Mouse (Mus musculus): ENCODE data around the gene Bcl2l11. TPM values are rescaled to one million over a fixed set of nuclear protein-coding genes. Genes with fewer than 3 reads are reported as not detected.
A peak's percentile ranks its signal among the peaks of the same experiment; 100 is the strongest.

Bcl2l11 gene
- polyA plus RNA-seq, 1 experiment from 2014 or later, result 29.8 TPM

DNA sequence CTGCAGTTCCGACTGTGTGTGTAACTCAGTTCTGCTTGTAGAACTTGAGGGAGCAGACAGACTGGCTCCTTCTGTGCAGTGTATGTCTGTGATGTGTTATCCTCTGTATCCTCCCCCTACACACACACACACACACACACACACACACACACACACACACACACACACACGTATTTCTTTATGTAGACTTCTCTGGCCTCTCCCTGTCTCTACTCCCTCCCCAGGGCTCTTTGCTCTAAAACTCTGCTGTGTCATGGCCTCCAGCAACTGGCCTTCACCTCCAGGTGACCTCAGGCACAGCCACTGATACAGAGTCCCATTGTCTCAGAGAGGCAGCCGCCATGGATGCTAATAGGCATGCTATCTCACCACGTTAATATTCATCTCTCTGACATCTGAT, 10.3 kb upstream of the Bcl2l11 start:
- no peaks in the 10 kb centered on the region for H3K36me3 ChIP-seq
- H3K4me2 ChIP-seq, result no peak overlapping the region
- H3K9ac ChIP-seq, result no peak overlapping the region
- 44% methylated on average over 4 of the region's 4 CpGs for WGBS
- no peaks in the 10 kb centered on the region for H3K9me3 ChIP-seq (replicated peaks)
- H3K27me3 ChIP-seq, result no peaks in the 10 kb centered on the region
- no peaks in the 10 kb centered on the region for H3K4me1 ChIP-seq
- H3K27ac ChIP-seq, result no peak overlapping the region
- no peak for ATAC-seq (replicated peaks; ENCODE audit: low FRiP score)
- no peak overlapping the region for H3K4me3 ChIP-seq (replicated peaks)

- Histone ChIP-seq H3K9ac (no peak overlapping the region), H3K4me1 (peaks cover 7% of the 10 kb centered on the region), H3K27me3 (peaks cover 12% of the 10 kb centered on the region; the same call in 1 of the 2 replicates), H3K27ac (no peak overlapping the region), H3K4me3 (replicated peaks) (no peak overlapping the region), H3K9me3 (replicated peaks) (no peaks in the 10 kb centered on the region), H3K36me3 (no peaks in the 10 kb centered on the region), H3K4me2 (no peak overlapping the region)
- ATAC-seq (replicated peaks; ENCODE audit: low FRiP score), result no peak
- 71% methylated on average over 7 of the region's 7 CpGs for WGBS
Measured at GRCm38 (mm10) chr2:128117605-128118004, 8.2 kb upstream of the Bcl2l11 start.

DNA sequence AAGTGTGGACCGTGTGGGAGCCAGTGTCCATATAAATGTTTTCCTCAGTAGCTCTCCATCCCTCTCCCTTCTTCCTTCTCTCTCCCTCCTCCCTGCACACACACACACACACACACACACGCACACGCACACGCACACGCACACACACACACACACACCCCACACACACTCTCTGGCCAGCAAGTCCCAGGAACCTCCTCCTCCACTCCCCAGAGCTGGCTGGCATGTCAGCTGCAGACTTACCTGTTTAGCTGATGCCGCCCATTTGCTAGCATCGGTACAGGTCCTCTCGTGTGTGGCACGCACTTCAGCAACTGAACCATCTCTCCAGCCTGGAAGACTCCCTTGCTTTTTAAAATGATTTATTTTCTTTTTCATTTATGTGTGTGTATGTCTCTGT, 6.9 kb upstream of the Bcl2l11 start:
- Histone ChIP-seq H3K9ac (no peak overlapping the region), H3K9me3 (replicated peaks) (no peaks in the 10 kb centered on the region), H3K4me2 (no peak overlapping the region), H3K36me3 (no peaks in the 10 kb centered on the region), H3K27ac (no peak overlapping the region), H3K27me3 (peaks cover 25% of the 10 kb centered on the region), H3K4me1 (peaks cover 20% of the 10 kb centered on the region), H3K4me3 (replicated peaks) (no peak overlapping the region)
- 86% methylated on average over 9 of the region's 9 CpGs for WGBS
- no peak for ATAC-seq (replicated peaks; ENCODE audit: low FRiP score)

DNA sequence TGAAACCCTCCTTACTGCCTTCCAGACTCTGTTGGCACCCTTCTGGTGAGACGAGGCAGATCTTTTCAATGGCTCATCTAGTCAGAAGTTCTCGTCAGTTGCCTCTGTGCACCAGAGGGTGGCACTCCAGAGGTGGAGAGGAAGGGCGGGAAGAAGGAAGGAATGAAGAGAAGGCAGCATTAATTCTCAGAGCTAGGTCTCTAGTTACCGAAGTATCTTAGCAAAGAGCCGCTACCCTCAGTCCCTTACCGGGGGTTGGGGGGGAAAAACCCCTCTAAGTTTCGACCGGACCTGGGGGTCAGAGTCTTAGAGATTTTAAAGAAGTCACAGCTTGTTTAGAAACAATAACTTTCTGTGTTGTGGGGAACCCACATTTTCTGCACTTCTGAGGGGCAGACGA, 3.3 kb upstream of the Bcl2l11 start:
- H3K27me3 ChIP-seq, result peaks cover 37% of the 10 kb centered on the region
- no peaks in the 10 kb centered on the region for H3K36me3 ChIP-seq
- peaks cover 35% of the 10 kb centered on the region for H3K4me1 ChIP-seq
- no peaks in the 10 kb centered on the region for H3K9me3 ChIP-seq (replicated peaks)
- H3K9ac ChIP-seq, result peak overlapping the region; percentile 29; the same call in 1 of the 2 replicates
- peak overlapping the region; percentile 77 for H3K4me3 ChIP-seq (replicated peaks)
- ATAC-seq (replicated peaks; ENCODE audit: low FRiP score), result no peak
- no peak overlapping the region for H3K27ac ChIP-seq
- H3K4me2 ChIP-seq, result peak overlapping the region; percentile 97
- WGBS, result 3% methylated on average over 9 of the region's 9 CpGs

DNA sequence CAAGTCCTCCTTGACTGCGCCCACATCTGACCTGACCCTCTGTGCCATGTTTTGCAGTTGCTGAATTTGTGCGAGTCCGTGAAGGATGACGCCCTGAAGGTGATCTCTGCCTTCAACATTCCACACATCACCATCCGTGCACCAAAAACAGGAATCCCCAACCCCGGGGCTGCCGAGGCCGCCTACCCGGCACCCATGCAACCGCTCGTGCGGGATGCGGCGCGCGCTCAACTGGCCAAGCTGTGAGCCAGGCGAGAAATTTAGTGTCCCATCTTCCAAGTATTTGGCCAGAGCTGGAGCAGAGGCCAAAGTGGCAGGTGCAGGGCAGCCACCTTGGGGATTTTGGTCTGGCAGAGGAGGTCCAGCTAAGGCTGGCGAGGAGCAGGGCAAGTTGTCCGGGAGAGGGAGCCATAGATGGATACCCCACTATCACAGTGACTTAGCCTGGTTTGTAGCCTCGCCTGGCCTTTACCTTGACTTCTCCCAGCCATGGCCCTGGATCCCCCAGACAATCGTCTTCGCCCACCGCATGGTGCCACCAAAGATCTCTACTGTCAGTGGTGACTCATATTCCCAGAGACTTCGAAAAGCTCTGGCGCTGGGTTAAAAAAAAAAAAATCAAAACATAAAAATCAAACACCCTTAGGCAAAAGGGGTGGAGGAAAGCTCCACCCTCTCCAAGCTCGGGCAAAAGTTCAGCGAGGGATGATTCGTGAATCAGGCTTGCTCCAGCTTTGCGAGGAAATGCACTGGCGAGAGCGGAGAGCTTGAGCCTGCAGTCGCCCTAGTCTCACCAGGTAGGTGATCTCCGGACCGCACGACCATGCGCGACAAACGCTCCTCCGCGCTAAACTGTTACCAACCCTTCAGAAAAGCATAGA, 2.7 kb upstream of the Bcl2l11 start:
- ATAC-seq (replicated peaks; ENCODE audit: low FRiP score), result no peak
- peaks cover 37% of the 10 kb centered on the region for H3K4me1 ChIP-seq
- no peak overlapping the region for H3K27ac ChIP-seq
- peak overlapping the region; percentile 29 for H3K9ac ChIP-seq
- H3K4me3 ChIP-seq (replicated peaks), result peak overlapping the region; percentile 77
- peak overlapping the region; percentile 97 for H3K4me2 ChIP-seq
- no peaks in the 10 kb centered on the region for H3K36me3 ChIP-seq
- H3K27me3 ChIP-seq, result peaks cover 37% of the 10 kb centered on the region
- 3% methylated on average over 40 of the region's 40 CpGs for WGBS
- H3K9me3 ChIP-seq (replicated peaks), result no peaks in the 10 kb centered on the region

DNA sequence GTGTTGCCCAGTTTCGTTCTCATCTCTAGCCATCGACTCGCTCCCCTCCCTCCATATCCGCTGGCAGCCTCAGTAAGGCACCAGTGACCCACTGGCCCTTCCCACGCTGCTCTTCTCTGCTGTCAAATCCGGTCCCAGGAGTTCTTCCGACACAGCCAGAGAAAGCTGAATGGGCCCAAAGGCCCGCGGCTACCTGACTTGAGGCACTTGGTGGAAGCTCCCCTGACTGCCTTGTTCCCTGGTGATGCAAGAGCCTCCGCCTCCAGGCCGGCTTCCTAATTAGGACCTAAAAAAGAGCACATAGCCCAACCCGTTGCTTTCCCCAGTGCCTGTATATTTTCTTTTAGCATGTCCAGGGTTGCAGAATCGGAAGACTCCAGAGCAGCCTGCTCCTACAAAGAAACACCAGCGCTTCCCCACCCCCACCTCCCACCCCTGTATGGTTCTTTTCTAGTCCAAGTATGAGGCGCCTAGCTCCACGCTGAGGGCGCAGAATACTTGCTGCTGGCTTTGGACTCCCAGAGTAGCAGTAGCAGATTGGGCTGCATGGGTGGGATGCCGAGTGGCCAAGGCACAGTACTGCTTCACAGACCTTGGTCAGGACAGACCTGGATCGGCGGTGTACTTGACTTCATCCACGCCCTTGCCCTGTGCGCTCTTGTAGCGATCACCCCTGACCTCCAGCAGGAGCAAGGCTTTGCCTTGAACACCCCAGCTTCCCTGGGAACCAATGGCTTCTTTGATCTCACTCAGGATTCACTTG, 1.7 kb upstream of the Bcl2l11 start:
- H3K4me3 ChIP-seq (replicated peaks), result peak overlapping the region; percentile 77
- 6% methylated on average over 23 of the region's 23 CpGs for WGBS
- ATAC-seq (replicated peaks; ENCODE audit: low FRiP score), result no peak
- H3K27me3 ChIP-seq, result peaks cover 37% of the 10 kb centered on the region
- H3K4me2 ChIP-seq, result peak overlapping the region; percentile 97
- H3K4me1 ChIP-seq, result peaks cover 47% of the 10 kb centered on the region
- peaks cover 6% of the 10 kb centered on the region; the same call in 1 of the 2 replicates for H3K36me3 ChIP-seq
- H3K9me3 ChIP-seq (replicated peaks), result no peaks in the 10 kb centered on the region
- no peak overlapping the region for H3K27ac ChIP-seq
- H3K9ac ChIP-seq, result peak overlapping the region; percentile 24; the same call in 1 of the 2 replicates

DNA sequence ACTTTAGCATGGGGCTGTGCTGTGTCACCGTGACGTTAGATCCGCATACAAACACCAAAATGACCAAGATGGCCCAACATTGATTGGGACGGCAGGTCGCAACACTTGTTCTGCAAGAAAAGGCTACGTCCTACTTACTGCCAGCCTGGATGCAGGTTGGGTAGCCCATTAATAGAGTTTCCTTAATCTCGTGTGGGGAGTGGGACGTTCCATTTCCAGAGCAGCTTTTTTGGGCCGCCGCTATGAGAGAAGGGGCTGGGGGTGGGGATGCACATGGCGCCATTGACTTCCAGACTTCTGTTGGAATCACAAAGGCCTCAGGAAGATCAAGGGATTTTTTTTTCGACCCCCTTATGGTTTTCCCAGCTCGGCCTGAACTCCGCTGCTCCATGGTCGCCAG, 1.1 kb upstream of the Bcl2l11 start:
- no peaks in the 10 kb centered on the region for H3K9me3 ChIP-seq (replicated peaks)
- peaks cover 37% of the 10 kb centered on the region for H3K27me3 ChIP-seq
- H3K27ac ChIP-seq, result no peak overlapping the region
- no peak for ATAC-seq (replicated peaks; ENCODE audit: low FRiP score)
- H3K36me3 ChIP-seq, result peaks cover 11% of the 10 kb centered on the region; the same call in 1 of the 2 replicates
- peaks cover 50% of the 10 kb centered on the region for H3K4me1 ChIP-seq
- 9% methylated on average over 15 of the region's 15 CpGs for WGBS
- H3K9ac ChIP-seq, result peak overlapping the region; percentile 71; the same call in 1 of the 2 replicates
- peak overlapping the region; percentile 77 for H3K4me3 ChIP-seq (replicated peaks)
- peak overlapping the region; percentile 97 for H3K4me2 ChIP-seq

- Histone ChIP-seq H3K27ac (peak overlapping the region; percentile 92), H3K4me2 (peak overlapping the region; percentile 97), H3K9me3 (replicated peaks) (no peaks in the 10 kb centered on the region), H3K4me3 (replicated peaks) (peak overlapping the region; percentile 77), H3K27me3 (peaks cover 34% of the 10 kb centered on the region), H3K9ac (peak overlapping the region; percentile 71), H3K36me3 (peaks cover 31% of the 10 kb centered on the region), H3K4me1 (peaks cover 62% of the 10 kb centered on the region)
- under 1% methylated on average over 35 of the region's 35 CpGs for WGBS
- ATAC-seq (replicated peaks; ENCODE audit: low FRiP score), result no peak
Measured at GRCm38 (mm10) chr2:128126591-128127051, 783 bp downstream of the Bcl2l11 start.

DNA sequence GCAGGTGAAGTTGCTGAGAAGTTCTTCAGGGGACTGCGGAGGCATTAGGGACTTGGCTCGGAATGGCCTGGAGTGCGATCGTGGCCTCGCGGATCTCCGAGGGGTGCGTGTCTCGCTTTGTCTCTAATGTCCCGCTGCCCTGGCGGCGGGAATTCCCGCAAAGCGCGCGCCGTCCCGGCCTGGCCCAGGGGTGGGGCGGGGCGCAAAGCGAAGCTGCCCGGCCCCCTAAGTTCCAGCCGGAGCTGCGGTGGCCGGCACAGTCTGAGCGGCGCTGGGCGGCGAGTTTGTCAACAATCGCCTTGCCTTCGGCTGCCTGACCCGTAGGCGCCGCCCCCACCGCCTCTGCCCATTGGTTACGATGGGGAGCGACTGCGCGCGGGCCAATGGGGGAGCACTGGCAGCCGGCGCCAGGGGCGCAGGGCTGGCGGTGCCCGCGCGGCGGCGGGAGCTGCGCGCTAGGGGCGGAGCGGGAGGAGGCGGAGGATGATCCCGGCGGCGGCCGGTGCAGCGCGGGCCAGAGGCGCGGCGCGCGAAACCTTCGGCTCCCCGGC, 1.4 kb downstream of the Bcl2l11 start:
- Histone ChIP-seq H3K9ac (peak overlapping the region; percentile 71), H3K36me3 (peaks cover 33% of the 10 kb centered on the region), H3K9me3 (replicated peaks) (no peaks in the 10 kb centered on the region), H3K4me1 (peaks cover 60% of the 10 kb centered on the region), H3K27me3 (peaks cover 28% of the 10 kb centered on the region), H3K4me3 (replicated peaks) (peak overlapping the region; percentile 77), H3K4me2 (peak overlapping the region; percentile 97), H3K27ac (peak overlapping the region; percentile 95)
- 1% methylated on average over 62 of the region's 67 CpGs for WGBS
- ATAC-seq (replicated peaks; ENCODE audit: low FRiP score), result peak; percentile 91

DNA sequence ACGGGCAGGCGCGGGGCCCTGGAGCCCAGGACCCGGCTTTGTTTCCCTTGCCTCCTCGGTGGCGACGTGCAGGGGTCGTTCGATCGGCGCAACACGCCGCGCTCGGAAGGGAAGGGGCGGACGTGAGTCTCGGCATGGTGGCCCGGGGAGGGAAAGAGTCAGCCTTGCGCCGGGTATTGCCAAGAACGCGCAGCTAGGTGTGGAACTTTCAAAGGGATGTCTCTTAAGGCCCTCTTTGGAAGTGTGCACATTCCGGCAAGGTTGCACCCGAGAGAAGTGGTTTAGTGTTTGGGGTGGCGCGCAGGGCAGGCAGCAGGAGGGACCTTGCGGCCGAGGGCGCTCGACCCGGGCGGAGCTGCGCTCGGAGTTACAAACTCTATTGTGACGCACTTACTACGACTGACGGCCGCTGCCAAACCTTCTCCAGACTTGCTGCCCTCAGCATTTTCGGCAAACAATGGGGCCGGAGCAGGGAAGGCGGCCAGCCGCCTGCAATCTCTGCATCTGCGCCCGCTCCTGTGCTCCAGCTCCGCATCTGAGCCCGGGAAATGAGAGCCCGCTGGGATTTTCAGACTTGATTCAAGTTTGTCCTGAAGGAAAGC, 2.0 kb downstream of the Bcl2l11 start:
- peak overlapping the region; percentile 77 for H3K4me3 ChIP-seq (replicated peaks)
- peaks cover 37% of the 10 kb centered on the region for H3K36me3 ChIP-seq
- peaks cover 54% of the 10 kb centered on the region for H3K4me1 ChIP-seq
- under 1% methylated on average over 48 of the region's 48 CpGs for WGBS
- no peaks in the 10 kb centered on the region for H3K9me3 ChIP-seq (replicated peaks)
- H3K27ac ChIP-seq, result peak overlapping the region; percentile 95
- H3K27me3 ChIP-seq, result peaks cover 23% of the 10 kb centered on the region
- H3K4me2 ChIP-seq, result peak overlapping the region; percentile 97
- peak overlapping the region; percentile 65 for H3K9ac ChIP-seq
- ATAC-seq (replicated peaks; ENCODE audit: low FRiP score), result peak; percentile 26; the same call in 1 of the 2 replicates

- peak overlapping the region; percentile 95; the same call in 1 of the 2 replicates for H3K27ac ChIP-seq
- H3K9ac ChIP-seq, result peak overlapping the region; percentile 65
- H3K27me3 ChIP-seq, result peaks cover 16% of the 10 kb centered on the region
- H3K9me3 ChIP-seq (replicated peaks), result no peaks in the 10 kb centered on the region
- H3K4me3 ChIP-seq (replicated peaks), result peak overlapping the region; percentile 77
- peaks cover 46% of the 10 kb centered on the region for H3K4me1 ChIP-seq
- 13% methylated on average over 10 of the region's 10 CpGs for WGBS
- H3K36me3 ChIP-seq, result peaks cover 44% of the 10 kb centered on the region
- no peak for ATAC-seq (replicated peaks; ENCODE audit: low FRiP score)
- peak overlapping the region; percentile 97 for H3K4me2 ChIP-seq
Measured at GRCm38 (mm10) chr2:128128532-128128931, 2.7 kb downstream of the Bcl2l11 start.
